Mouse (Mus musculus): ENCODE results near the gene Gm26938. TPM values are rescaled to one million over a fixed set of nuclear protein-coding genes. Genes with fewer than 3 reads are reported as not detected.

Gm26938 gene
- polyA plus RNA-seq, 1 experiment, result not detected

- Histone ChIP-seq H3K27ac (ENCODE audit: control insufficient read depth, insufficient read depth, low read depth, low read length) (no peak overlapping the region), H3K27me3 (ENCODE audit: control insufficient read depth, insufficient read depth, low read length) (no peaks in the 10 kb centered on the region), H3K36me3 (ENCODE audit: control insufficient read depth, insufficient read depth, low read length) (peaks cover 1% of the 10 kb centered on the region), H3K4me1 (ENCODE audit: control insufficient read depth, insufficient read depth, low read length) (peaks cover 6% of the 10 kb centered on the region), H3K4me3 (ENCODE audit: control insufficient read depth, low read depth, low read length) (no peak overlapping the region; the same call in 1 of the 2 replicates)
- TF ChIP-seq POLR2A (IDR thresholded peaks at IDR 0.05; ENCODE audit: control insufficient read depth, low read depth, low read length) (no peak), CTCF (IDR thresholded peaks at IDR 0.05; ENCODE audit: control insufficient read depth, insufficient read depth, insufficient replicate concordance, low read depth, low read length) (no peak)
Observed at GRCm38 (mm10) chr5:139821466-139822459, 4.4 kb downstream of the Gm26938 start.

- Histone ChIP-seq H3K27ac (ENCODE audit: control insufficient read depth, insufficient read depth, low read depth, low read length) (no peak within 1 kb of the TSS), H3K4me1 (ENCODE audit: control insufficient read depth, insufficient read depth, low read length) (no peaks in the 10 kb centered on the region), H3K4me3 (ENCODE audit: control insufficient read depth, low read depth, low read length) (no peak within 1 kb of the TSS), H3K36me3 (ENCODE audit: control insufficient read depth, insufficient read depth, low read length) (peaks cover 1% of the 10 kb centered on the region), H3K27me3 (ENCODE audit: control insufficient read depth, insufficient read depth, low read length) (no peaks in the 10 kb centered on the region)
- no peak for TF ChIP-seq CTCF (IDR thresholded peaks at IDR 0.05; ENCODE audit: control insufficient read depth, insufficient read depth, insufficient replicate concordance, low read depth, low read length)
- TF ChIP-seq POLR2A (IDR thresholded peaks at IDR 0.05; ENCODE audit: control insufficient read depth, low read depth, low read length), result no peak
Observed at GRCm38 (mm10) chr5:139819538-139820181, 6.5 kb downstream of the Gm26938 start, which contains the start of gene Tmem184a. Gene Tmem184a, minus strand, starts transcription at chr5:139819917.

GRCm38 (mm10) chr5:139818801-139819200 is 7.4 kb downstream of the Gm26938 start:
- H3K36me3 ChIP-seq (ENCODE audit: control insufficient read depth, insufficient read depth, low read length), result peaks cover under 1% of the 10 kb centered on the region
- no peak overlapping the region for H3K27ac ChIP-seq (ENCODE audit: control insufficient read depth, insufficient read depth, low read depth, low read length)
- no peak overlapping the region for H3K4me3 ChIP-seq (ENCODE audit: control insufficient read depth, low read depth, low read length)
- H3K4me1 ChIP-seq (ENCODE audit: control insufficient read depth, insufficient read depth, low read length), result no peaks in the 10 kb centered on the region
- TF ChIP-seq CTCF (IDR thresholded peaks at IDR 0.05; ENCODE audit: control insufficient read depth, insufficient read depth, insufficient replicate concordance, low read depth, low read length) (peak; percentile 33; the same call in 1 of the 2 replicates), POLR2A (IDR thresholded peaks at IDR 0.05; ENCODE audit: control insufficient read depth, low read depth, low read length) (no peak)
- no peaks in the 10 kb centered on the region for H3K27me3 ChIP-seq (ENCODE audit: control insufficient read depth, insufficient read depth, low read length)

- no peak overlapping the region for H3K27ac ChIP-seq (ENCODE audit: control insufficient read depth, insufficient read depth, low read depth, low read length)
Observed at GRCm38 (mm10) chr5:139818056-139818455, 8.2 kb downstream of the Gm26938 start.

GRCm38 (mm10) chr5:139817292-139817691 is 8.9 kb downstream of the Gm26938 start:
- Histone ChIP-seq H3K36me3 (ENCODE audit: control insufficient read depth, insufficient read depth, low read length) (no peaks in the 10 kb centered on the region), H3K4me3 (ENCODE audit: control insufficient read depth, low read depth, low read length) (no peak overlapping the region), H3K27ac (ENCODE audit: control insufficient read depth, insufficient read depth, low read depth, low read length) (no peak overlapping the region), H3K4me1 (ENCODE audit: control insufficient read depth, insufficient read depth, low read length) (no peaks in the 10 kb centered on the region), H3K27me3 (ENCODE audit: control insufficient read depth, insufficient read depth, low read length) (no peaks in the 10 kb centered on the region)
- TF ChIP-seq CTCF (IDR thresholded peaks at IDR 0.05; ENCODE audit: control insufficient read depth, insufficient read depth, insufficient replicate concordance, low read depth, low read length) (peak; percentile 94), POLR2A (IDR thresholded peaks at IDR 0.05; ENCODE audit: control insufficient read depth, low read depth, low read length) (no peak)

More at GRCm38 (mm10) chr5:139818056-139818455, 8.2 kb downstream of the Gm26938 start:
- Histone ChIP-seq H3K4me3 (ENCODE audit: control insufficient read depth, low read depth, low read length) (no peak overlapping the region), H3K36me3 (ENCODE audit: control insufficient read depth, insufficient read depth, low read length) (no peaks in the 10 kb centered on the region; the same call in 1 of the 2 replicates), H3K27me3 (ENCODE audit: control insufficient read depth, insufficient read depth, low read length) (no peaks in the 10 kb centered on the region), H3K4me1 (ENCODE audit: control insufficient read depth, insufficient read depth, low read length) (no peaks in the 10 kb centered on the region)
- TF ChIP-seq POLR2A (IDR thresholded peaks at IDR 0.05; ENCODE audit: control insufficient read depth, low read depth, low read length), result no peak
- no peak for TF ChIP-seq CTCF (IDR thresholded peaks at IDR 0.05; ENCODE audit: control insufficient read depth, insufficient read depth, insufficient replicate concordance, low read depth, low read length)

GRCm38 (mm10) chr5:139816445-139816844 is 9.8 kb downstream of the Gm26938 start:
- H3K27me3 ChIP-seq (ENCODE audit: control insufficient read depth, insufficient read depth, low read length), result no peaks in the 10 kb centered on the region
- TF ChIP-seq CTCF (IDR thresholded peaks at IDR 0.05; ENCODE audit: control insufficient read depth, insufficient read depth, insufficient replicate concordance, low read depth, low read length) (no peak), POLR2A (IDR thresholded peaks at IDR 0.05; ENCODE audit: control insufficient read depth, low read depth, low read length) (no peak)

GRCm38 (mm10) chr5:139815964-139816363 is 10.2 kb downstream of the Gm26938 start:
- Histone ChIP-seq H3K36me3 (ENCODE audit: control insufficient read depth, insufficient read depth, low read length) (no peaks in the 10 kb centered on the region), H3K27me3 (ENCODE audit: control insufficient read depth, insufficient read depth, low read length) (no peaks in the 10 kb centered on the region), H3K27ac (ENCODE audit: control insufficient read depth, insufficient read depth, low read depth, low read length) (peak overlapping the region; percentile 77), H3K4me1 (ENCODE audit: control insufficient read depth, insufficient read depth, low read length) (no peaks in the 10 kb centered on the region), H3K4me3 (ENCODE audit: control insufficient read depth, low read depth, low read length) (no peak overlapping the region)
- peak; percentile 32; the same call in 1 of the 2 replicates for TF ChIP-seq POLR2A (IDR thresholded peaks at IDR 0.05; ENCODE audit: control insufficient read depth, low read depth, low read length)
- TF ChIP-seq CTCF (IDR thresholded peaks at IDR 0.05; ENCODE audit: control insufficient read depth, insufficient read depth, insufficient replicate concordance, low read depth, low read length), result no peak

More at GRCm38 (mm10) chr5:139816445-139816844, 9.8 kb downstream of the Gm26938 start:
- no peak overlapping the region for H3K4me3 ChIP-seq (ENCODE audit: control insufficient read depth, low read depth, low read length)
- H3K4me1 ChIP-seq (ENCODE audit: control insufficient read depth, insufficient read depth, low read length), result no peaks in the 10 kb centered on the region
- H3K27ac ChIP-seq (ENCODE audit: control insufficient read depth, insufficient read depth, low read depth, low read length), result peak overlapping the region; percentile 77
- H3K36me3 ChIP-seq (ENCODE audit: control insufficient read depth, insufficient read depth, low read length), result no peaks in the 10 kb centered on the region

Data from testis, adult 2 months (tissue).